Mouse (Mus musculus) central nervous system, embryonic 14 days (tissue): ENCODE measurements around the gene Ceacam9. TPM values are rescaled to one million over a fixed set of nuclear protein-coding genes. Genes with fewer than 3 reads are reported as not detected.

ENCODE experiments used
- polyA plus RNA-seq: library from polyadenylated mRNA; depleted of rRNA; stranded (reverse); fragments of >200 nt; gene quantifications from 2 replicates; pipeline ENCODE4 v1.2.3, GENCODE M21; 2012; rRNA removed

Gene Ceacam9
- polyA plus RNA-seq: not detected in 2 replicates

GRCm38 (mm10) chr7:16721629-16722028, at the start of gene Ceacam9:
Gene Ceacam9, plus strand, starts transcription at chr7:16721929.

GRCm38 (mm10) chr7:16675605-16676004, 46.1 kb upstream of the Ceacam9 start, which contains the start of gene Ceacam15:
Gene Ceacam15, minus strand, starts transcription at chr7:16675705.

GRCm38 (mm10) chr7:16738073-16738696, 16.5 kb downstream of the Ceacam9 start, which contains the start of gene Ap2s1:
Gene Ap2s1, plus strand, starts transcription at chr7:16738410.

Other genes with a start within 250 kb of the Ceacam9 start
- 3.0 and 3.2 TPM in 2 replicates for gene Npas1, start 244.2 kb upstream of the Ceacam9 start, polyA plus RNA-seq
- 42.4 and 46.2 TPM in 2 replicates for gene Arhgap35, start 106.9 kb upstream of the Ceacam9 start, polyA plus RNA-seq
- not detected in 2 replicates for gene Ceacam15, start 46.2 kb upstream of the Ceacam9 start, polyA plus RNA-seq
- 389 and 393 TPM in 2 replicates for gene Ap2s1, start 16.5 kb downstream of the Ceacam9 start, polyA plus RNA-seq
- gene Slc1a5, start 59.4 kb downstream of the Ceacam9 start, polyA plus RNA-seq: 28.1 and 32.5 TPM in 2 replicates
- gene Strn4, start 94.0 kb downstream of the Ceacam9 start, polyA plus RNA-seq: 249 and 272 TPM in 2 replicates
- 38.0 and 40.7 TPM in 2 replicates for gene Fkrp, start 94.8 kb downstream of the Ceacam9 start, polyA plus RNA-seq
- 13.3 and 16.4 TPM in 2 replicates for gene Prkd2, start 121.0 kb downstream of the Ceacam9 start, polyA plus RNA-seq
- 34.5 and 44.4 TPM in 2 replicates for gene Dact3, start 153.4 kb downstream of the Ceacam9 start, polyA plus RNA-seq
- gene Gng8, start 169.9 kb downstream of the Ceacam9 start, polyA plus RNA-seq: 14.1 and 22.2 TPM in 2 replicates
- 0.52 and 1.1 TPM in 2 replicates for gene Ptgir, start 184.6 kb downstream of the Ceacam9 start, polyA plus RNA-seq
- 537 and 560 TPM in 2 replicates for gene Calm3, start 202.2 kb downstream of the Ceacam9 start, polyA plus RNA-seq
- 53.0 and 56.7 TPM in 2 replicates for gene Pnmal2, start 222.8 kb downstream of the Ceacam9 start, polyA plus RNA-seq
- gene Pnmal1, start 237.8 kb downstream of the Ceacam9 start, polyA plus RNA-seq: 23.7 and 27.1 TPM in 2 replicates